Mouse (Mus musculus) CH12.LX (cell line): ENCODE measurements around the gene Hint3. TPM values are rescaled to one million over a fixed set of nuclear protein-coding genes. Genes with fewer than 3 reads are reported as not detected.
A peak's percentile ranks its signal among the peaks of the same experiment; 100 is the strongest.

Source experiments
- DNase-seq: peaks from one replicate; pipeline ENCODE4 v3.0.0-alpha.2; 2013; ENCODE audit errors: extremely low read depth
- H3K27ac ChIP-seq: 2 replicates; pipeline ENCODE4 v1.5.1; 2012; ENCODE audit warnings: low read depth, mild to moderate bottlenecking, control low read depth, moderate library complexity; ENCODE audit not compliant: insufficient read depth
- H3K27me3 ChIP-seq: replicated peaks from 2 replicates; pipeline ENCODE3; 2012; ENCODE audit warnings: inconsistent platforms
- H3K36me3 ChIP-seq, 2 experiments: replicated peaks in 1 of 2; 2 replicates each; pipeline versions ENCODE3 to v1.6.1; 2012; ENCODE audit warnings: inconsistent platforms in 1 of 2, low read length in 1 of 2, mild to moderate bottlenecking in 1 of 2, mixed read lengths in 1 of 2, moderate library complexity in 1 of 2; ENCODE audit not compliant: control insufficient read depth in 1 of 2, insufficient read depth in 1 of 2
- H3K4me1 ChIP-seq, 2 experiments: 2 replicates each; pipeline ENCODE4 v1.6.1; 2012; ENCODE audit warnings: inconsistent platforms in 1 of 2, moderate library complexity in 1 of 2; ENCODE audit not compliant: insufficient read depth in 2 of 2, control insufficient read depth in 1 of 2
- H3K4me2 ChIP-seq: 2 replicates; pipeline ENCODE4 v1.6.1; 2012; ENCODE audit warnings: low read depth, mild to moderate bottlenecking, control low read depth; ENCODE audit not compliant: poor library complexity, insufficient read depth, severe bottlenecking
- H3K4me3 ChIP-seq, 3 experiments: fragments of 150-350 bp in 1 of 3; sonication (generic) in 1 of 3; replicated peaks in 1 of 3; 2 replicates each; pipeline versions ENCODE3 to v1.5.1; 2011 to 2012; ENCODE audit warnings: low read depth in 2 of 3, low read length in 2 of 3, mild to moderate bottlenecking in 2 of 3, moderate library complexity in 2 of 3, control low read depth in 1 of 3, improper control_type of control experiment in 1 of 3, inconsistent platforms in 1 of 3, mixed read lengths in 1 of 3; ENCODE audit not compliant: poor library complexity in 1 of 3
- H3K79me2 ChIP-seq: replicated peaks from 2 replicates; pipeline ENCODE4 v1.6.1; 2012; ENCODE audit warnings: mild to moderate bottlenecking, moderate library complexity; ENCODE audit not compliant: control insufficient read depth, poor library complexity, insufficient read depth, severe bottlenecking; ENCODE audit errors: extremely low read depth
- H3K9ac ChIP-seq: 2 replicates; pipeline ENCODE4 v1.6.1; 2012; ENCODE audit warnings: low read depth, mild to moderate bottlenecking, control low read depth, moderate library complexity; ENCODE audit not compliant: insufficient read depth
- H3K9me3 ChIP-seq: replicated peaks from 2 replicates; pipeline ENCODE3; 2012; ENCODE audit warnings: low read length, inconsistent platforms, mixed read lengths
- BHLHE40 ChIP-seq: IDR thresholded peaks from 2 replicates; pipeline ENCODE4 v1.6.1; 2011; ENCODE audit warnings: mild to moderate bottlenecking, low read depth, low read length, improper control_type of control experiment
- CHD1 ChIP-seq: IDR thresholded peaks from 2 replicates; pipeline ENCODE4 v1.6.1; 2012; ENCODE audit warnings: low read depth, low read length, improper control_type of control experiment, inconsistent platforms
- CHD2 ChIP-seq: IDR thresholded peaks from 2 replicates; pipeline ENCODE4 v1.6.1; 2011; ENCODE audit warnings: low read length, improper control_type of control experiment
- CTCF ChIP-seq, 2 experiments: IDR thresholded peaks in 1 of 2; conservative IDR thresholded peaks in 1 of 2; 2 replicates each; pipeline ENCODE4 v1.5.1; 2011 to 2012; ENCODE audit warnings: low read depth in 2 of 2, low read length in 2 of 2, improper control_type of control experiment in 1 of 2, inconsistent platforms in 1 of 2, mild to moderate bottlenecking in 1 of 2, moderate library complexity in 1 of 2
- E2F4 ChIP-seq: IDR thresholded peaks from 2 replicates; pipeline ENCODE4 v1.6.1; 2011; ENCODE audit warnings: low read depth, low read length, improper control_type of control experiment; ENCODE audit not compliant: insufficient replicate concordance
- ELF1 ChIP-seq: IDR thresholded peaks from 2 replicates; pipeline ENCODE4 v1.6.1; 2014; ENCODE audit warnings: low read depth, mild to moderate bottlenecking, inconsistent platforms, low read length, improper control_type of control experiment
- EP300 ChIP-seq: IDR thresholded peaks from 2 replicates; pipeline ENCODE4 v1.6.1; 2011; ENCODE audit warnings: low read length, improper control_type of control experiment
- ETS1 ChIP-seq: conservative IDR thresholded peaks from 2 replicates; pipeline ENCODE4 v1.6.1; 2012; ENCODE audit warnings: low read depth, mild to moderate bottlenecking, inconsistent platforms, low read length, improper control_type of control experiment, moderate library complexity
- GABPA ChIP-seq: IDR thresholded peaks from 2 replicates; pipeline ENCODE4 v1.6.1; 2012; ENCODE audit warnings: low read depth, low read length, improper control_type of control experiment, inconsistent platforms; ENCODE audit not compliant: insufficient replicate concordance
- HCFC1 ChIP-seq: IDR thresholded peaks from 2 replicates; pipeline ENCODE4 v1.6.1; 2012; ENCODE audit warnings: low read depth, mild to moderate bottlenecking, inconsistent platforms, low read length, improper control_type of control experiment
- IRF4 ChIP-seq: IDR thresholded peaks from 2 replicates; pipeline ENCODE4 v1.6.1; 2014; ENCODE audit warnings: low read depth, mild to moderate bottlenecking, inconsistent platforms, low read length, improper control_type of control experiment
- JUN ChIP-seq: IDR thresholded peaks from 2 replicates; pipeline ENCODE4 v1.6.1; 2011; ENCODE audit warnings: low read depth, mild to moderate bottlenecking, low read length, improper control_type of control experiment, moderate library complexity; ENCODE audit not compliant: insufficient read depth
- JUND ChIP-seq: conservative IDR thresholded peaks from 2 replicates; pipeline ENCODE4 v1.6.1; 2011; ENCODE audit warnings: low read depth, low read length, improper control_type of control experiment
- KAT2A ChIP-seq: IDR thresholded peaks from 2 replicates; pipeline ENCODE4 v1.6.1; 2012; ENCODE audit warnings: low read length, improper control_type of control experiment, inconsistent platforms; ENCODE audit not compliant: insufficient replicate concordance
- MAFK ChIP-seq: IDR thresholded peaks from 2 replicates; pipeline ENCODE4 v1.6.1; 2011; ENCODE audit warnings: low read length, improper control_type of control experiment; ENCODE audit not compliant: insufficient replicate concordance
- MAX ChIP-seq: IDR thresholded peaks from 2 replicates; pipeline ENCODE4 v1.6.1; 2011; ENCODE audit warnings: low read length, improper control_type of control experiment
- MAZ ChIP-seq: IDR thresholded peaks from 2 replicates; pipeline ENCODE4 v1.6.1; 2012; ENCODE audit warnings: low read depth, mild to moderate bottlenecking, inconsistent platforms, low read length, improper control_type of control experiment, moderate library complexity
- MEF2A ChIP-seq: IDR thresholded peaks from 2 replicates; pipeline ENCODE4 v1.6.1; 2014; ENCODE audit warnings: low read depth, mild to moderate bottlenecking, inconsistent platforms, low read length, improper control_type of control experiment, borderline replicate concordance
- MXI1 ChIP-seq: IDR thresholded peaks from 2 replicates; pipeline ENCODE4 v1.6.1; 2011; ENCODE audit warnings: mild to moderate bottlenecking, low read depth, low read length, improper control_type of control experiment
- MYC ChIP-seq: IDR thresholded peaks from 2 replicates; pipeline ENCODE4 v1.6.1; 2011; ENCODE audit warnings: low read depth, mild to moderate bottlenecking, improper control_type of control experiment, low read length
- NELFE ChIP-seq: IDR thresholded peaks from 2 replicates; pipeline ENCODE4 v1.6.1; 2011; ENCODE audit warnings: low read depth, low read length, improper control_type of control experiment
- NRF1 ChIP-seq: IDR thresholded peaks from 2 replicates; pipeline ENCODE4 v1.6.1; 2014; ENCODE audit warnings: low read depth, mild to moderate bottlenecking, inconsistent platforms, low read length, improper control_type of control experiment, moderate library complexity
- PAX5 ChIP-seq: IDR thresholded peaks from 2 replicates; pipeline ENCODE4 v1.6.1; 2012; ENCODE audit warnings: low read length, inconsistent platforms, mixed read lengths
- POLR2A ChIP-seq: IDR thresholded peaks from 2 replicates; pipeline ENCODE4 v1.6.1; 2011; ENCODE audit warnings: low read depth, mild to moderate bottlenecking, improper control_type of control experiment, low read length
- POLR2AphosphoS2 ChIP-seq: IDR thresholded peaks from 2 replicates; pipeline ENCODE4 v1.6.1; 2011; ENCODE audit warnings: low read depth, low read length, improper control_type of control experiment
- RAD21 ChIP-seq: IDR thresholded peaks from 2 replicates; pipeline ENCODE4 v1.6.1; 2011; ENCODE audit warnings: low read depth, mild to moderate bottlenecking, low read length, improper control_type of control experiment, moderate library complexity
- RCOR1 ChIP-seq: conservative IDR thresholded peaks from 2 replicates; pipeline ENCODE4 v1.6.1; 2012; ENCODE audit warnings: low read depth, mild to moderate bottlenecking, inconsistent platforms, low read length, improper control_type of control experiment
- SIN3A ChIP-seq: IDR thresholded peaks from 2 replicates; pipeline ENCODE4 v1.6.1; 2012; ENCODE audit warnings: low read length, improper control_type of control experiment, inconsistent platforms
- SMC3 ChIP-seq: IDR thresholded peaks from 2 replicates; pipeline ENCODE4 v1.6.1; 2011; ENCODE audit warnings: low read depth, low read length, improper control_type of control experiment
- TBP ChIP-seq: conservative IDR thresholded peaks from 2 replicates; pipeline ENCODE4 v1.6.1; 2011; ENCODE audit warnings: low read depth, low read length, improper control_type of control experiment
- TCF12 ChIP-seq: IDR thresholded peaks from 2 replicates; pipeline ENCODE4 v1.6.1; 2014; ENCODE audit warnings: low read depth, mild to moderate bottlenecking, inconsistent platforms, low read length, improper control_type of control experiment
- UBTF ChIP-seq: IDR thresholded peaks from 2 replicates; pipeline ENCODE4 v1.6.1; 2012; ENCODE audit warnings: low read depth, mild to moderate bottlenecking, inconsistent platforms, low read length, improper control_type of control experiment, moderate library complexity
- USF1 ChIP-seq: IDR thresholded peaks from 2 replicates; pipeline ENCODE4 v1.6.1; 2014; ENCODE audit warnings: low read depth, mild to moderate bottlenecking, inconsistent platforms, low read length, improper control_type of control experiment
- USF2 ChIP-seq: conservative IDR thresholded peaks from 2 replicates; pipeline ENCODE4 v1.6.1; 2011; ENCODE audit warnings: low read depth, low read length, improper control_type of control experiment
- ZC3H11A ChIP-seq: IDR thresholded peaks from 2 replicates; pipeline ENCODE4 v1.6.1; 2012; ENCODE audit warnings: low read depth, mild to moderate bottlenecking, inconsistent platforms, low read length, improper control_type of control experiment
- ZKSCAN1 ChIP-seq: IDR thresholded peaks from 2 replicates; pipeline ENCODE4 v1.6.1; 2012; ENCODE audit warnings: low read depth, inconsistent platforms, low read length, improper control_type of control experiment, borderline replicate concordance
- ZMIZ1 ChIP-seq: IDR thresholded peaks from 2 replicates; pipeline ENCODE4 v1.6.1; 2012; ENCODE audit warnings: low read depth, mild to moderate bottlenecking, inconsistent platforms, low read length, improper control_type of control experiment
- ZNF384 ChIP-seq: IDR thresholded peaks from 2 replicates; pipeline ENCODE4 v1.6.1; 2012; ENCODE audit warnings: low read depth, low read length, improper control_type of control experiment, inconsistent platforms
- dilution Hi-C: fragments of 300-500 bp; cut with MboI; formaldehyde crosslinking; loops from 2 replicates; pipeline ENCODE4 v1.14.3; 2020; ENCODE audit warnings: low sequenced_read_pairs; ENCODE audit not compliant: extremely low pct_unique_long_range_greater_than_20kb, extremely low pct_ligation_motif_present
- in situ Hi-C: fragments of 300-500 bp; cut with MboI; formaldehyde crosslinking; loops from 3 replicates; pipeline ENCODE4 v1.14.3; 2019; ENCODE audit warnings: low sequenced_read_pairs, low pct_ligation_motif_present, low pct_unique_long_range_greater_than_20kb, mixed read lengths
- polyA plus RNA-seq: library from polyadenylated mRNA; unstranded; fragments of >175 nt; gene quantifications from 2 replicates; pipeline ENCODE4 v1.2.1, GENCODE M21; 2012; ENCODE audit warnings: low read depth; ENCODE audit not compliant: insufficient read length
- total RNA-seq, 2 experiments: library from RNA; depleted of rRNA; stranded (reverse); fragments of 300-350 nt in 1 of 2; fragments of >200 nt in 1 of 2; gene quantifications; 2 replicates each; pipeline ENCODE4 v1.2.3; 2012 to 2014

Hint3 gene
- total and polyA plus RNA-seq, 3 experiments, result 10.3 to 16.1 (median 14.2) TPM

DNA sequence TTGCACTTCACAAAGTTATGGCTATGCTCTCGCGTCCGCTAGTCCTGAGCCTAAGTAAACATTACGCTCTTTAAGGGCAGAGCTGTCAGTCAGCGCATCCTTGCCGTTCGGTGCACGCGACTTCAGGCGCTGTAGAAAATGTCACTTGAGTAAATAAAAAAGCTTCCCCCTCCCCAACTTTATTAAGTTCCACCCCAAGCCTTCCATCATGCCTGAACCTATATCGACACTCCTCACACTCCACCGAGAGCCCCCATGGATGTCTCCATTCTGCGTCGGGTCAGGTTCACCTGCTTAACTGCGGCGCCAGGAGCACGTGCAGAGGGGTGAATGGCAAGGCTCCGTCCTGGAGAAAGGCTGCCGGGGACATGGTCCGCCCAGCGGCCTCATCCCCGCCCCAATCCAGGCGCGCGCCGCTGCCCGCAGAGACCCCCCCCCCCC, 29.3 kb downstream of the Hint3 start:
- Histone ChIP-seq H3K36me3 (peaks cover 14 to 31% of the 10 kb centered on the region in 2 experiments), H3K4me1 (peaks cover 10 to 20% of the 10 kb centered on the region in 2 experiments), H3K27me3 (no peaks in the 10 kb centered on the region), H3K27ac (peak overlapping the region; percentile 26; the same call in 1 of the 2 replicates), H3K9ac (peak overlapping the region; percentile 89), H3K4me3 (peak overlapping the region; percentile 75 to 91 (median 90)), H3K4me2 (peak overlapping the region; percentile 95), H3K79me2 (peaks cover 24% of the 10 kb centered on the region), H3K9me3 (no peaks in the 10 kb centered on the region)
- TF ChIP-seq CTCF (conservative IDR thresholded peaks at IDR 0.05 in 1 of 2, IDR thresholded peaks at IDR 0.05 in 1 of 2; ENCODE audit: low read depth in 2 of 2, low read length in 2 of 2) (no peak), NRF1 (no peak), MEF2A (no peak), ETS1 (no peak), SMC3 (no peak), E2F4 (no peak), ZKSCAN1 (no peak), SIN3A (peak; percentile 66; the same call in 1 of the 2 replicates), PAX5 (no peak), MXI1 (peak; percentile 79), BHLHE40 (peak; percentile 86), POLR2A (no peak), MYC (peak; percentile 68; the same call in 1 of the 2 replicates), ELF1 (no peak), KAT2A (no peak), TBP (no peak), RCOR1 (no peak), USF2 (no peak), JUN (no peak), UBTF (no peak), CHD2 (no peak), ZMIZ1 (no peak), EP300 (no peak), MAFK (no peak), ZNF384 (no peak), HCFC1 (no peak), JUND (no peak), MAZ (no peak), RAD21 (no peak), IRF4 (no peak), USF1 (no peak), GABPA (no peak), MAX (peak; percentile 41; the same call in 1 of the 2 replicates), POLR2AphosphoS2 (no peak), TCF12 (no peak), NELFE (no peak), CHD1 (no peak), ZC3H11A (no peak)
- dilution Hi-C loops, result no loop called here
- peak; percentile 36 for DNase-seq
- in situ Hi-C loops, result loop anchor here (25.0 kb wide), 1 partner anchor 712 kb away; the partner anchor contains the start of gene Hddc2
